Mouse (Mus musculus): ENCODE data around the gene Slc30a2. TPM values are rescaled to one million over a fixed set of nuclear protein-coding genes. Genes with fewer than 3 reads are reported as not detected.
A peak's percentile ranks its signal among the peaks of the same experiment; 100 is the strongest.

The Slc30a2 gene
- polyA plus RNA-seq, 1 experiment from 2014 or later = 0.11 TPM

- H3K9ac ChIP-seq (ENCODE audit: low read depth, low read length) = no peak within 1 kb of the TSS; the same call in 1 of the 2 replicates
- no peaks in the 10 kb centered on the region; the same call in 1 of the 2 replicates for H3K9me3 ChIP-seq (ENCODE audit: control insufficient read depth, low read length)
- H3K36me3 ChIP-seq (ENCODE audit: control insufficient read depth, insufficient read depth, low read length) = no peaks in the 10 kb centered on the region
- no peak within 1 kb of the TSS for H3K27ac ChIP-seq (ENCODE audit: low read depth, low read length)
- H3K4me1 ChIP-seq (ENCODE audit: control insufficient read depth, insufficient read depth, low read length) = peaks cover 4% of the 10 kb centered on the region; the same call in 1 of the 2 replicates
- peak within 1 kb of the TSS; percentile 17 for H3K4me2 ChIP-seq (replicated peaks; ENCODE audit: low read depth, low read length)
- 12% methylated on average over 11 of the region's 11 CpGs for WGBS
- no peaks in the 10 kb centered on the region for H3K27me3 ChIP-seq (ENCODE audit: control insufficient read depth, insufficient read depth, low read length)
- ATAC-seq (ENCODE audit: low FRiP score, low TSS enrichment) = peak; percentile 55
- H3K4me3 ChIP-seq (ENCODE audit: low read length) = no peak within 1 kb of the TSS
These were observed 28.1 kb upstream of the Slc30a2 start, which contains the start of gene Trim63 for GRCm38 (mm10) chr4:134314876-134315275. TSS of gene Trim63 (plus strand) at chr4:134315120.

- peak overlapping the region; percentile 17 for H3K4me2 ChIP-seq (replicated peaks; ENCODE audit: low read depth, low read length)
- ATAC-seq (ENCODE audit: low FRiP score, low TSS enrichment) = no peak
These were observed 27.5 kb upstream of the Slc30a2 start for GRCm38 (mm10) chr4:134315470-134315869.

GRCm38 (mm10) chr4:134316390-134316789, 26.6 kb upstream of the Slc30a2 start:
- no peaks in the 10 kb centered on the region; the same call in 1 of the 2 replicates for H3K9me3 ChIP-seq (ENCODE audit: control insufficient read depth, low read length)
- H3K27ac ChIP-seq (ENCODE audit: low read depth, low read length) = no peak overlapping the region
- no peak overlapping the region for H3K4me2 ChIP-seq (replicated peaks; ENCODE audit: low read depth, low read length)
- H3K4me1 ChIP-seq (ENCODE audit: control insufficient read depth, insufficient read depth, low read length) = peaks cover 4% of the 10 kb centered on the region; the same call in 1 of the 2 replicates
- no peaks in the 10 kb centered on the region for H3K36me3 ChIP-seq (ENCODE audit: control insufficient read depth, insufficient read depth, low read length)
- no peak for ATAC-seq (ENCODE audit: low FRiP score, low TSS enrichment)
- 50% methylated on average over 16 of the region's 16 CpGs for WGBS
- no peaks in the 10 kb centered on the region for H3K27me3 ChIP-seq (ENCODE audit: control insufficient read depth, insufficient read depth, low read length)
- no peak overlapping the region for H3K9ac ChIP-seq (ENCODE audit: low read depth, low read length)
- H3K4me3 ChIP-seq (ENCODE audit: low read length) = no peak overlapping the region

More at GRCm38 (mm10) chr4:134315470-134315869, 27.5 kb upstream of the Slc30a2 start:
- 74% methylated on average over 9 of the region's 9 CpGs for WGBS
- no peaks in the 10 kb centered on the region for H3K27me3 ChIP-seq (ENCODE audit: control insufficient read depth, insufficient read depth, low read length)
- H3K36me3 ChIP-seq (ENCODE audit: control insufficient read depth, insufficient read depth, low read length) = no peaks in the 10 kb centered on the region
- H3K4me1 ChIP-seq (ENCODE audit: control insufficient read depth, insufficient read depth, low read length) = peaks cover 4% of the 10 kb centered on the region; the same call in 1 of the 2 replicates
- no peak overlapping the region for H3K27ac ChIP-seq (ENCODE audit: low read depth, low read length)
- H3K4me3 ChIP-seq (ENCODE audit: low read length) = no peak overlapping the region
- no peak overlapping the region; the same call in 1 of the 2 replicates for H3K9ac ChIP-seq (ENCODE audit: low read depth, low read length)
- no peaks in the 10 kb centered on the region; the same call in 1 of the 2 replicates for H3K9me3 ChIP-seq (ENCODE audit: control insufficient read depth, low read length)

- H3K27ac ChIP-seq (ENCODE audit: low read depth, low read length) = no peak overlapping the region
- H3K9me3 ChIP-seq (ENCODE audit: control insufficient read depth, low read length) = no peaks in the 10 kb centered on the region
- H3K9ac ChIP-seq (ENCODE audit: low read depth, low read length) = no peak overlapping the region
- H3K27me3 ChIP-seq (ENCODE audit: control insufficient read depth, insufficient read depth, low read length) = no peaks in the 10 kb centered on the region
- H3K36me3 ChIP-seq (ENCODE audit: control insufficient read depth, insufficient read depth, low read length) = no peaks in the 10 kb centered on the region
- H3K4me1 ChIP-seq (ENCODE audit: control insufficient read depth, insufficient read depth, low read length) = peaks cover 4% of the 10 kb centered on the region; the same call in 1 of the 2 replicates
- ATAC-seq (ENCODE audit: low FRiP score, low TSS enrichment) = no peak
- no peak overlapping the region for H3K4me3 ChIP-seq (ENCODE audit: low read length)
- WGBS = 85% methylated on average over 5 of the region's 5 CpGs
- H3K4me2 ChIP-seq (replicated peaks; ENCODE audit: low read depth, low read length) = no peak overlapping the region
These were observed 23.9 kb upstream of the Slc30a2 start for GRCm38 (mm10) chr4:134319074-134319473.

GRCm38 (mm10) chr4:134319674-134320073, 23.3 kb upstream of the Slc30a2 start:
- no peaks in the 10 kb centered on the region for H3K9me3 ChIP-seq (ENCODE audit: control insufficient read depth, low read length)
- H3K4me2 ChIP-seq (replicated peaks; ENCODE audit: low read depth, low read length) = no peak overlapping the region
- no peaks in the 10 kb centered on the region for H3K36me3 ChIP-seq (ENCODE audit: control insufficient read depth, insufficient read depth, low read length)
- H3K27ac ChIP-seq (ENCODE audit: low read depth, low read length) = no peak overlapping the region
- no peak for ATAC-seq (ENCODE audit: low FRiP score, low TSS enrichment)
- H3K9ac ChIP-seq (ENCODE audit: low read depth, low read length) = no peak overlapping the region
- WGBS = 67% methylated on average over 5 of the region's 5 CpGs
- H3K4me3 ChIP-seq (ENCODE audit: low read length) = no peak overlapping the region
- H3K27me3 ChIP-seq (ENCODE audit: control insufficient read depth, insufficient read depth, low read length) = no peaks in the 10 kb centered on the region
- H3K4me1 ChIP-seq (ENCODE audit: control insufficient read depth, insufficient read depth, low read length) = peaks cover 2% of the 10 kb centered on the region; the same call in 1 of the 2 replicates

GRCm38 (mm10) chr4:134321524-134321923, 21.5 kb upstream of the Slc30a2 start:
- Histone ChIP-seq H3K9ac (ENCODE audit: low read depth, low read length) (no peak overlapping the region), H3K4me1 (ENCODE audit: control insufficient read depth, insufficient read depth, low read length) (no peaks in the 10 kb centered on the region), H3K27ac (ENCODE audit: low read depth, low read length) (no peak overlapping the region), H3K27me3 (ENCODE audit: control insufficient read depth, insufficient read depth, low read length) (no peaks in the 10 kb centered on the region), H3K4me3 (ENCODE audit: low read length) (no peak overlapping the region), H3K36me3 (ENCODE audit: control insufficient read depth, insufficient read depth, low read length) (no peaks in the 10 kb centered on the region), H3K4me2 (replicated peaks; ENCODE audit: low read depth, low read length) (no peak overlapping the region), H3K9me3 (ENCODE audit: control insufficient read depth, low read length) (no peaks in the 10 kb centered on the region)
- WGBS = 64% methylated on average over 3 of the region's 3 CpGs
- no peak for ATAC-seq (ENCODE audit: low FRiP score, low TSS enrichment)

- H3K4me2 ChIP-seq (replicated peaks; ENCODE audit: low read depth, low read length) = no peak overlapping the region
- WGBS = 67% methylated on average over 5 of the region's 5 CpGs
- 0 out of 2 replicates have a peak, but pooled peaks cover 4% of the 10 kb centered on the region for H3K4me1 ChIP-seq (ENCODE audit: control insufficient read depth, insufficient read depth, low read length)
- no peak overlapping the region for H3K9ac ChIP-seq (ENCODE audit: low read depth, low read length)
- no peak overlapping the region for H3K4me3 ChIP-seq (ENCODE audit: low read length)
- no peaks in the 10 kb centered on the region for H3K36me3 ChIP-seq (ENCODE audit: control insufficient read depth, insufficient read depth, low read length)
- H3K27me3 ChIP-seq (ENCODE audit: control insufficient read depth, insufficient read depth, low read length) = no peaks in the 10 kb centered on the region
- ATAC-seq (ENCODE audit: low FRiP score, low TSS enrichment) = no peak
- H3K27ac ChIP-seq (ENCODE audit: low read depth, low read length) = no peak overlapping the region
- no peaks in the 10 kb centered on the region for H3K9me3 ChIP-seq (ENCODE audit: control insufficient read depth, low read length)
These were observed 18.3 kb upstream of the Slc30a2 start for GRCm38 (mm10) chr4:134324655-134325054.

- no peaks in the 10 kb centered on the region for H3K36me3 ChIP-seq (ENCODE audit: control insufficient read depth, insufficient read depth, low read length)
- no peak for ATAC-seq (ENCODE audit: low FRiP score, low TSS enrichment)
- no peak overlapping the region for H3K4me3 ChIP-seq (ENCODE audit: low read length)
- H3K9ac ChIP-seq (ENCODE audit: low read depth, low read length) = no peak overlapping the region
- no peaks in the 10 kb centered on the region for H3K27me3 ChIP-seq (ENCODE audit: control insufficient read depth, insufficient read depth, low read length)
- 64% methylated on average over 5 of the region's 5 CpGs for WGBS
- H3K4me1 ChIP-seq (ENCODE audit: control insufficient read depth, insufficient read depth, low read length) = 0 out of 2 replicates have a peak, but pooled peaks cover 4% of the 10 kb centered on the region
- H3K4me2 ChIP-seq (replicated peaks; ENCODE audit: low read depth, low read length) = no peak overlapping the region
- peak overlapping the region; percentile 37; the same call in 1 of the 2 replicates for H3K27ac ChIP-seq (ENCODE audit: low read depth, low read length)
- H3K9me3 ChIP-seq (ENCODE audit: control insufficient read depth, low read length) = no peaks in the 10 kb centered on the region
These were observed 16.0 kb upstream of the Slc30a2 start for GRCm38 (mm10) chr4:134326859-134327530.

- no peaks in the 10 kb centered on the region for H3K36me3 ChIP-seq (ENCODE audit: control insufficient read depth, insufficient read depth, low read length)
- no peaks in the 10 kb centered on the region for H3K27me3 ChIP-seq (ENCODE audit: control insufficient read depth, insufficient read depth, low read length)
- H3K4me1 ChIP-seq (ENCODE audit: control insufficient read depth, insufficient read depth, low read length) = 0 out of 2 replicates have a peak, but pooled peaks cover 4% of the 10 kb centered on the region
- no peaks in the 10 kb centered on the region for H3K9me3 ChIP-seq (ENCODE audit: control insufficient read depth, low read length)
- no peak overlapping the region for H3K4me2 ChIP-seq (replicated peaks; ENCODE audit: low read depth, low read length)
- 51% methylated on average over 8 of the region's 8 CpGs for WGBS
- no peak overlapping the region for H3K27ac ChIP-seq (ENCODE audit: low read depth, low read length)
- no peak for ATAC-seq (ENCODE audit: low FRiP score, low TSS enrichment)
- H3K9ac ChIP-seq (ENCODE audit: low read depth, low read length) = no peak overlapping the region
- H3K4me3 ChIP-seq (ENCODE audit: low read length) = no peak overlapping the region
These were observed 14.8 kb upstream of the Slc30a2 start for GRCm38 (mm10) chr4:134328151-134328550.
